Mouse (Mus musculus) mouse embryonic stem cell (cell line): ENCODE measurements around the gene Dppa1.
"Not testable (repeated sequence)": the region's sequence is repeated elsewhere in the genome, so short reads cannot be mapped to it uniquely, and the experiment has no call there.

Source experiments
- in situ Hi-C, 2 experiments: fragments of 300-500 bp; cut with MboI; formaldehyde crosslinking; loops; 1 replicate in 1 of 2; 3 replicates in 1 of 2; pipeline ENCODE4 v1.14.3; 2019 to 2020; ENCODE audit warnings: low sequenced_read_pairs in 2 of 2, low pct_unique_long_range_greater_than_20kb in 1 of 2, mixed read lengths in 1 of 2; ENCODE audit not compliant: unreplicated experiment in 1 of 2

The Dppa1 gene

DNA sequence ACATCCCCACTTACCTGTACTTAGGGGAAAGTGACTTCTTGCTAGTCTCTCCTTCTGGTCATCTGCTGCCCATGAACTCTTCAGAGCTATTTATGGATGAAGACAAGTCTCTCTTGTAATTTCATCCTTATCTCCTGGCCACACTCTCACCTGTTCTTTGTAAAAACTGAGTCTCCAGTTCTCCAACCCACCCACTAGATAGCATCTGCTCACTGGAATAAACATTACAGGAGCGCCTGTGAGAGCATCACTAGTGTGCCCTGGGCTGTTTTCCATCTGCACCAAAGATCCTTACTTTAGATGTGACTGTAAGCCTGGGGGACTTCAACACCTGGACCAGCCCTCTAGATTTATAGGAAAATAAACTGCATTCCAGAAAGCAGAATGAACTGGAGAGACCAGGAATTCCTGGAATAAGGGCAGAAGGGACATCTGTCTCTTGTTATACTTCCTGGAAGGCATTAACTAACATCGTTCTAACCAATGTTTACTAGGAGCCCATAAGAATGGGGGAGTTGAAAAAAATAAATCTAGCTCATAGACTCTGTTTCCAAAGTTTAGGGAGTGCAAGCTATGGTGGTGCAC, at the start of gene Dppa1:
Dppa1 (minus strand) TSS at position 51 of the 585 bp plus-strand sequence.
- in situ Hi-C loops, result loop anchor here in 1 of 2 experiments (10.0 kb wide), 1 partner anchor 85 kb away; no protein-coding TSS in a partner anchor

- in situ Hi-C loops, result no loop called here
Measured at GRCm38 (mm10) chr11:46667938-46668337, 38.9 kb upstream of the Dppa1 start.

DNA sequence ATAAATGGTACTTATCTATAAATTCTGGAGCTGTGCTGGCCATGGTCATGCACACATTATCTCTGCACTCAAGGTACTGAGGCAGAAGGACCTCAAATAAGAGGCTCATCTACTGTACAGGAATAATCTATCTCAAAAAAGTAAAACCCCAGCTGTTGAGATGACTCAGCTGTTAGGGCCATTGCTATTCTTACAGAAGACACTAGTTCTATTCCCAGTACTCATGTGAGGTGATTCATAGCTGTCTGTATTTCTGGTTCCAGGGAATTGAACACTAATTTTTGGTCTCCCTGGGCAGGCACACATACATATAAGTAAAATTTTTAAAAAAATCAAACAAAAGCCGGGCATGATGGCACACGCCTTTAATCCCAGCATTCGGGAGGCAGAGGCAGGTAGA, 38.0 kb upstream of the Dppa1 start:
- in situ Hi-C loops, result no loop called here

DNA sequence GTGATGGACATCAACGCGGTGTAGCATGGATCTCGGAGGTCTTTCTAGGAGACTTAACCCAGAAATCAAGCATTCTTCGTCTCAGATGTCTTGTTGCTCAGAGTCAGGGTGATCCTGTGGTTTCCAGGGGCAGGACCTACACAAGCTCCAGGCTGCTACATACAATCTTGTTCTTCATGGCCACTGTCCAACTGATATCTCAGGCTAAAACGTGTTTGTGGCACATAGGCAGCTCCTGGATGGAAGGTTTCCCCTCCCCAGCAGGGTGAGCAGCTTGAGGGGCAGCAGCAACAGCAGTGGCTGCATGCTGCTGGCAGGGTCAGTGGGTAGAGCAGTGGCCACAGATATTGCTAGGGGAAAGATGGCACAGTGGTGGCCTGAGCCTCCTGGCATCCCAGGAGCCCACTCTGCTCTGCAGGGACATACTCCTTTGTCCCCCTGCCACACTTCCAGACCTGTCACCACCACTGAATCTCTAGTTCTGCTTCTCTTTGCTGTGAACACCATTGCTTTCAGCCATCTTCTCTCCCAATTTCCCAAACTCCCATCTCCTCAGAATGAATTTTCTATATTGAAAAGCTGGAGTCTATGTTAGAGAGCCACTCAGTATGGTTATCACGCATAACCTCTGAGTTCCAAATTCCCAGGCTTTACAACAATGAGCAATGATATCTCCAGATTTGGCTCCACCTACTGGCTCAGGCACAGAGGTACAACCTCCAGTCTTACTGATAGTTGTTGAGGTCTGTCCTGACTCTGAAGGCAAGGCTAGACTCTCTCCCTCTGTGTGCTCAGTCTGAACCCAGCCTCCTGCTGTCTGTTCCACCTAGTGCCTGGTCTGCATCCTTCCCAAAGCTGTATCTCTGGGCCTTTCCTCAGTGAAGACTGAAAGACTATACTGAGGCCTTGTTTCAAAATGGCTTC, 36.8 kb upstream of the Dppa1 start:
- in situ Hi-C loops, result no loop called here

DNA sequence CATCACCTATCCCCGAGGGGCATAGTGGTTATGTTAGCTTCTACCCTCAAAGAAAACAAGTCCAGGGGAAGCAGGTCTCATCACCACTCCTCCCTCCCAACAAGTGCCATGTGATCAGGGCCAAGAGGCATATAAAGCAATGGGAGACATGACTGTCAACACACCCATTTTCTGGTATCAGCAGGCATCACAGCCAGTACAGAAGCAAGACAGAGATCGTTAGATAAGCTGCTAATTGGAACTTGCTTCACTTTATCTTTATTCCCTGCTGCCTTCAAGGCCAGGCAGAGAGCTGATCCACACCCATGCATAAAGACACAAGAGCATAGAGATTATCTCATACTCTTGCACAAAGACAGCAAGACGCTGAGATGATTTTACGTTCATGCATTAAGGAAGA, 34.2 kb upstream of the Dppa1 start:
- in situ Hi-C loops, result no loop called here

- in situ Hi-C loops, result no loop called here
Measured at GRCm38 (mm10) chr11:46652476-46652875, 23.4 kb upstream of the Dppa1 start.

- in situ Hi-C loops, result not testable (repeated sequence)
Measured at GRCm38 (mm10) chr11:46649655-46650054, 20.6 kb upstream of the Dppa1 start.

DNA sequence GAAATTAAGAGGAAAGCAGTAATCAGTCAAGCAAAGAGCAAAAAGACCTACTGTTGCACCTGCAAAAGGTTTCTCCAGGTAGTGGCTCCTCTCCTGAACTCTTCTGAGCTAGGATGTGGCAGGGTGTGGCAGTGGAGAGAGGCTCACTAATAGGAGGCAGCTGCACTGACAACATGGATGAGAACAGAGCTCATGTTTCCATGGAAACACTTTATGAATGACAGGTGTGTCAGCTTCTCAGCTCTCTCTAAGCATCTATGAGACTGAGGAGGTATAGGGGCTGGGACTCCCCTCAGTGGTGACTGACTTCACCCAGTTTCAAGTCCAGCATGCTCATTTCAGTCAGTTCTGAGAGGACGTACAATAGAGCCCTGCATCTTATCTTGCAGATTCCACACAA, 15.8 kb upstream of the Dppa1 start:
- in situ Hi-C loops, result no loop called here

- in situ Hi-C loops, result loop anchor here in 1 of 2 experiments (10.0 kb wide), 1 partner anchor 112 kb away; the partner anchor contains the start of gene Gm12169
Measured at GRCm38 (mm10) chr11:46636568-46636967, 7.5 kb upstream of the Dppa1 start.

DNA sequence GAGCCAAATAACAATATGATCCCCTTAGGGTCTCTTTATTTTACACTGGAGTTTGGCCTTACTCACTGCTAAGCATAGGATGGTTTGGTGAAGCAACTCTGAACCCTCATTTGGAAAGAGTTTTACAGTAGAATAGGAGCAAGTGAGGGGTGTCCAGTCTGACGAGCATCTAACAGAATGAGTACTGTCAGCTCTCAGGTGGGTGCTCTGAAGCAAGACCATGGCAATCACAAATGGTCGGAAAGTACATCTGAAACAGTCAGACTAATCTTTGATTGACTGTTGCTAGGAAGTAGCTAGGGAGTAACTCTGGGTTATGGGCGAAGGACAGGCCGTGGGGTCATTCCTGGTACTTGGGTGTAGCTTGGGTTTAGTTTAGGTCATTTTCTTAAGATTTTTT, 6.5 kb upstream of the Dppa1 start:
- in situ Hi-C loops, result loop anchor here in 1 of 2 experiments (10.0 kb wide), 1 partner anchor 111 kb away; the partner anchor contains the start of gene Gm12169

GRCm38 (mm10) chr11:46631635-46632034, 2.6 kb upstream of the Dppa1 start:
- in situ Hi-C loops, result loop anchor here in 1 of 2 experiments (10.0 kb wide), 1 partner anchor 107 kb away; the partner anchor contains the start of gene Gm12169

GRCm38 (mm10) chr11:46620414-46621168, 8.5 kb downstream of the Dppa1 start:
- in situ Hi-C loops, result loop anchor here in 1 of 2 experiments (10.0 kb wide), 1 partner anchor 76 kb away; no protein-coding TSS in a partner anchor

- in situ Hi-C loops, result loop anchor here in 1 of 2 experiments (10.0 kb wide), 1 partner anchor 75 kb away; no protein-coding TSS in a partner anchor
Measured at GRCm38 (mm10) chr11:46619929-46620328, 9.1 kb downstream of the Dppa1 start.

- in situ Hi-C loops, result no loop called here
Measured at GRCm38 (mm10) chr11:46592416-46592815, 36.6 kb downstream of the Dppa1 start.

DNA sequence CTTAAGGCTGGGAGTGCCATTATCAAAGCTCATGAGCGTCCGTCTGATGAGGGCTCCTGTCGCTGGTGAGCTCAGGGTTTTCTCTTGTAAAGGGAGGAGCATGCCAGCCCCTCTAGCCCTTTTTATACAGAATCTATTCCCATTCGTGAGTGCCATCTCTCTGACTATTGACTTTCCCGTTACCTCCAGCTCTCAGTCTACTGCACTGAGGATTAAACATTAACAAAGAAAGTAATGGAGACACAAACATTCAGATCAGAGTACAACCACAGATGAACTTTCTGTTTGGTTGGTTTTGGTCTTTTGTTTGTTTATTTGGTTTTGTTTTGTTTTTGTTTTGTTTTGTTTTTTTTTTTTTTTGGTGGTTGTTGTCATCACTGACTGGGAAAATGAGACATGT, 46.3 kb downstream of the Dppa1 start:
- in situ Hi-C loops, result no loop called here

DNA sequence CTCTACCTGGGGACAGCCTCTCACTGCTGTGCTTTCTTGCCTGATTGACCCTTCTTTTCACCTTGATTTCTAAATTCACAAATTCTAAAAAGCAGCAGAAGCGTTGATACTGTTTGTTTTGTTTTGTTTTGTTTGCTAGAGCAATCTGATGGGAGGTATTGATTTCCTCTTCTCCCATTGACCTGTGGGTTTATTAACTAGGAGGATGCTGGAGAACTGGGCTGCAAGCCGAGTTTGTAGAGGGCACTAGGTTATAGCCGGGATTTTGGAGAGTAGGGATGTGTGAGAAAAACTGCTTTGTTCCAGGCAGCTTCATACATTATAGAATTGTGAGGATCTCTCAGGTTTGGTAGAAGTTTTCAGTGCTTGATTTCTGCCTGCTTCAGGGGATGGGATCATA, 48.6 kb downstream of the Dppa1 start:
- in situ Hi-C loops, result no loop called here

DNA sequence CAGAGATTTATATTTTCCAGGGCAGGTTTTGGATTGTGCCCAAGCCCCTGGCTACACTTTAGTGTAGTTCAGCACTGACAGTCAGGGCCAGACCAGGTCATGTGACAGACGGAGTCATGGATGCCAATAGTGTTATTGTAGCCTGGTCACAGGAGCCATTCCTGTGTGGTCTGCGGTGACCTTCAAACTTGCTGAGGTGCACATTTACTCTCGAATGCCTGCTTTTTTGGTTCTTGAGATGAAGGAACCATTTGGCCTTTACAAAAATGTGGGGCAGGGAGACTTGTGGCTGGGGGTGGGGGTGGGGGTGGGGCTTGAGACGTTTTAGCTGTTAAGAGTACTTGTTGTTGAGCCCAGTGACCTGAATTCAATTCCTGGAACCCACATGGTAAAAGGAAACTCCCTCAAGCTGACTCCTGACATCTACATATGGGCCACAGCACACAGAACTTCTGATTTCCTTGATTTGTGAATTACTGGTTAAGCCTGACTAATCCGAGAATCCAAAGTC, 50.2 kb downstream of the Dppa1 start:
- in situ Hi-C loops, result no loop called here

- in situ Hi-C loops, result no loop called here
Measured at GRCm38 (mm10) chr11:46571327-46571726, 57.7 kb downstream of the Dppa1 start, which contains the start of gene BC053393. BC053393 (plus strand) TSS chr11:46571536.
